Comparison of ENCODE assay signal across 9 mouse cellular contexts in genomic region chr1:119093739-119094138, GRCm38 (mm10). TPM values are rescaled to one million over a fixed set of nuclear protein-coding genes. Genes with fewer than 3 reads are reported as not detected.
DNase-seq lines count a peak whose midpoint lies in the region; ATAC-seq lines count a peak whose summit lies in the region.
"Had no signal": no experiment of that assay in that cellular context is flagged by ENCODE, and none has a peak within 500 bp of the region (broad histone marks: within the 10 kb centered on the region; RNA-seq: fewer than 3 reads in every experiment).

No protein-coding gene starts in this region.

- peak; percentile 72 for DNase-seq in kidney, adult 18-20 months
- DNase-seq in cerebellum, postnatal 10 days = peak; percentile 88 to 93
- DNase-seq in frontal cortex, postnatal 36 days (ENCODE audit: low spot score in 2 of 2) = peak; percentile 63 to 79
- DNase-seq in kidney, adult 9 months = peak; percentile 74
- peak; percentile 18 for DNase-seq in naive thymus-derived CD4-positive, alpha-beta T cell, adult 2 months (ENCODE audit: low read depth)
- DNase-seq in testis, postnatal 14 days (ENCODE audit: low spot score) = peak; percentile 34

- no peaks in the 10 kb centered on the region for H3K27me3 ChIP-seq in kidney, embryonic 16.5 days (ENCODE audit: insufficient read depth, low read length)
- H3K27me3 ChIP-seq in limb, embryonic 13.5 days = no peaks in the 10 kb centered on the region

- no peak overlapping the region for H3K9ac ChIP-seq in kidney, embryonic 16.5 days (replicated peaks; ENCODE audit: low read length)
- no peak overlapping the region for H3K9ac ChIP-seq in limb, embryonic 13.5 days

- 0 out of 2 replicates have a peak, but pooled peaks cover 3% of the 10 kb centered on the region for H3K4me1 ChIP-seq in kidney, embryonic 16.5 days (ENCODE audit: insufficient read depth, low read length)
- H3K4me1 ChIP-seq in limb, embryonic 13.5 days = peaks cover 9% of the 10 kb centered on the region

- no peak overlapping the region for H3K4me2 ChIP-seq in kidney, embryonic 16.5 days (replicated peaks; ENCODE audit: low read depth, low read length)
- H3K4me2 ChIP-seq in limb, embryonic 13.5 days (replicated peaks) = no peak overlapping the region

- WGBS in kidney, embryonic 16.5 days = 12% methylated on average over 8 of the region's 8 CpGs
- 16% methylated on average over 8 of the region's 8 CpGs for WGBS in limb, embryonic 13.5 days

- H3K4me3 ChIP-seq in kidney, embryonic 16.5 days (ENCODE audit: low read length) = no peak overlapping the region
- H3K4me3 ChIP-seq in limb, embryonic 13.5 days = no peak overlapping the region
- H3K4me3 ChIP-seq: myocyte had no signal

- H3K27ac ChIP-seq in kidney, embryonic 16.5 days (ENCODE audit: low read length) = no peak overlapping the region
- H3K27ac ChIP-seq in limb, embryonic 13.5 days = no peak overlapping the region

- H3K36me3 ChIP-seq in kidney, embryonic 16.5 days (ENCODE audit: insufficient read depth, low read length) = no peaks in the 10 kb centered on the region
- H3K36me3 ChIP-seq in limb, embryonic 13.5 days = no peaks in the 10 kb centered on the region

- no peak; the same call in 1 of the 2 replicates for ATAC-seq in kidney, embryonic 16.5 days (ENCODE audit: low FRiP score, low TSS enrichment)
- 0 out of 2 replicates have a peak, but pooled peaks have one; percentile 16 for ATAC-seq in limb, embryonic 13.5 days (ENCODE audit: low FRiP score, low read depth)

- H3K9me3 ChIP-seq in kidney, embryonic 16.5 days (ENCODE audit: low read length) = no peaks in the 10 kb centered on the region
- no peaks in the 10 kb centered on the region for H3K9me3 ChIP-seq in limb, embryonic 13.5 days

RNA-seq across cellular contexts. Expression of gene Gli2, which starts 40.3 kb away (rescaled TPM):
- 6.5 and 7.3 TPM in 2 replicates for polyA plus RNA-seq in kidney, embryonic 16.5 days (2015; fragmentation: Nextera tagmentation; extraction: Ambion mirVana)
- 17.7 and 18.2 TPM in 2 replicates for polyA plus RNA-seq in limb, embryonic 13.5 days (2015; fragmentation: Nextera tagmentation; extraction: Ambion mirVana)

Comparison
In these comparisons a context has a peak if more than half of its experiments do, and no peak if none do; other contexts are left out.
1. DNase-seq: peak in every context shown above with its lines; median percentile 90 in cerebellum, postnatal 10 days; 74 in kidney, adult 9 months; 72 in kidney, adult 18-20 months; 71 in frontal cortex, postnatal 36 days; 34 in testis, postnatal 14 days; 18 in naive thymus-derived CD4-positive, alpha-beta T cell, adult 2 months.